Mouse (Mus musculus): Measurements from ENCODE around the gene Rbm48.
A peak's percentile ranks its signal among the peaks of the same experiment; 100 is the strongest.
"Not testable (repeated sequence)": the region's sequence is repeated elsewhere in the genome, so short reads cannot be mapped to it uniquely, and the experiment has no call there.

The Rbm48 gene

GRCm38 (mm10) chr5:3596399-3596766, at the start of gene Rbm48:
Gene Rbm48, minus strand, starts transcription at chr5:3596585.
- peak; percentile 88 for DNase-seq

GRCm38 (mm10) chr5:3645326-3645725, 48.9 kb upstream of the Rbm48 start:
- DNase-seq: no peak

GRCm38 (mm10) chr5:3644621-3645020, 48.2 kb upstream of the Rbm48 start:
- no peak for DNase-seq

- DNase-seq: no peak
Measured at GRCm38 (mm10) chr5:3635286-3635685, 38.9 kb upstream of the Rbm48 start.

GRCm38 (mm10) chr5:3633951-3634350, 37.6 kb upstream of the Rbm48 start:
- DNase-seq: no peak

GRCm38 (mm10) chr5:3633315-3633714, 36.9 kb upstream of the Rbm48 start:
- no peak for DNase-seq

- DNase-seq: no peak
Measured at GRCm38 (mm10) chr5:3632285-3632684, 35.9 kb upstream of the Rbm48 start.

- no peak for DNase-seq
Measured at GRCm38 (mm10) chr5:3631512-3632271, 35.3 kb upstream of the Rbm48 start.

- DNase-seq: no peak
Measured at GRCm38 (mm10) chr5:3630055-3630454, 33.7 kb upstream of the Rbm48 start.

GRCm38 (mm10) chr5:3620486-3620885, 24.1 kb upstream of the Rbm48 start:
- no peak for DNase-seq

GRCm38 (mm10) chr5:3611835-3612234, 15.4 kb upstream of the Rbm48 start:
- DNase-seq: not testable (repeated sequence)

- no peak for DNase-seq
Measured at GRCm38 (mm10) chr5:3609241-3609640, 12.9 kb upstream of the Rbm48 start.

GRCm38 (mm10) chr5:3607114-3607513, 10.7 kb upstream of the Rbm48 start:
- DNase-seq: no peak

- DNase-seq: no peak
Measured at GRCm38 (mm10) chr5:3600790-3601189, 4.4 kb upstream of the Rbm48 start.

GRCm38 (mm10) chr5:3600298-3600697, 3.9 kb upstream of the Rbm48 start:
- no peak for DNase-seq

GRCm38 (mm10) chr5:3598766-3599165, 2.4 kb upstream of the Rbm48 start:
- DNase-seq: no peak

GRCm38 (mm10) chr5:3597171-3597570, 786 bp upstream of the Rbm48 start:
- DNase-seq: no peak

- peak; percentile 98 for DNase-seq
Measured at GRCm38 (mm10) chr5:3595693-3596398, 539 bp downstream of the Rbm48 start, which contains the start of gene Pex1. Gene Pex1, plus strand, starts transcription at chr5:3596066.

GRCm38 (mm10) chr5:3579066-3579465, 17.3 kb downstream of the Rbm48 start:
- no peak for DNase-seq

- no peak for DNase-seq
Measured at GRCm38 (mm10) chr5:3577939-3578338, 18.4 kb downstream of the Rbm48 start.

- no peak for DNase-seq
Measured at GRCm38 (mm10) chr5:3574825-3575224, 21.6 kb downstream of the Rbm48 start.

GRCm38 (mm10) chr5:3571266-3571665, 25.1 kb downstream of the Rbm48 start, which contains the start of gene 1700109H08Rik:
Gene 1700109H08Rik, plus strand, starts transcription at chr5:3571566.
- no peak for DNase-seq

GRCm38 (mm10) chr5:3554198-3554597, 42.2 kb downstream of the Rbm48 start:
- DNase-seq: no peak

- DNase-seq: no peak
Measured at GRCm38 (mm10) chr5:3551481-3551880, 44.9 kb downstream of the Rbm48 start.
